Mouse (Mus musculus) megakaryocyte, embryonic 14.5 days (primary cell): ENCODE data around the gene Arhgap15. TPM values are rescaled to one million over a fixed set of nuclear protein-coding genes. Genes with fewer than 3 reads are reported as not detected.

Experiments
- H3K27me3 ChIP-seq: replicated peaks from 2 replicates; pipeline ENCODE3; 2012; ENCODE audit warnings: inconsistent platforms
- H3K36me3 ChIP-seq: replicated peaks from 2 replicates; pipeline ENCODE3; 2012; ENCODE audit warnings: low read length, inconsistent platforms, mixed read lengths
- H3K4me1 ChIP-seq: 2 replicates; pipeline ENCODE4 v1.6.1; 2012; ENCODE audit warnings: inconsistent platforms
- H3K4me3 ChIP-seq: replicated peaks from 2 replicates; pipeline ENCODE3; 2012; ENCODE audit warnings: moderate library complexity, mild to moderate bottlenecking, inconsistent platforms
- H3K9me3 ChIP-seq: 2 replicates; pipeline ENCODE4 v1.6.1; 2012; ENCODE audit warnings: inconsistent platforms
- FLI1 ChIP-seq: IDR thresholded peaks from 2 replicates; pipeline ENCODE4 v1.6.1; 2012; ENCODE audit warnings: low read length, inconsistent platforms, mixed read lengths
- GATA1 ChIP-seq: IDR thresholded peaks from 3 replicates; pipeline ENCODE4 v1.6.1; 2012; ENCODE audit warnings: mixed read lengths, low read length, inconsistent platforms, borderline replicate concordance
- polyA plus RNA-seq: library from polyadenylated mRNA; stranded (reverse); fragments of >175 nt; gene quantifications from 2 replicates; pipeline ENCODE4 v1.2.3, GENCODE M21; 2012; ENCODE audit warnings: low replicate concordance; ENCODE audit not compliant: insufficient read depth

The Arhgap15 gene
- polyA plus RNA-seq, 1 experiment: 0.25 TPM

GRCm38 (mm10) chr2:44123246-44123645, 374.6 kb downstream of the Arhgap15 start:
- H3K4me3 ChIP-seq: no peak overlapping the region
- TF ChIP-seq FLI1: no peak
- TF ChIP-seq GATA1: no peak
- H3K4me1 ChIP-seq: no peaks in the 10 kb centered on the region
- no peaks in the 10 kb centered on the region for H3K9me3 ChIP-seq
- H3K36me3 ChIP-seq: no peaks in the 10 kb centered on the region
- no peaks in the 10 kb centered on the region for H3K27me3 ChIP-seq

GRCm38 (mm10) chr2:44124093-44124492, 375.5 kb downstream of the Arhgap15 start:
- Histone ChIP-seq H3K9me3 (no peaks in the 10 kb centered on the region), H3K27me3 (no peaks in the 10 kb centered on the region), H3K36me3 (no peaks in the 10 kb centered on the region), H3K4me3 (no peak overlapping the region), H3K4me1 (no peaks in the 10 kb centered on the region)
- no peak for TF ChIP-seq FLI1
- no peak for TF ChIP-seq GATA1

- TF ChIP-seq GATA1 (no peak), FLI1 (no peak)
- H3K9me3 ChIP-seq: no peaks in the 10 kb centered on the region
- H3K4me1 ChIP-seq: no peaks in the 10 kb centered on the region
- no peaks in the 10 kb centered on the region for H3K27me3 ChIP-seq
- no peak overlapping the region for H3K4me3 ChIP-seq
- H3K36me3 ChIP-seq: no peaks in the 10 kb centered on the region
Measured at GRCm38 (mm10) chr2:44124683-44125082, 376.1 kb downstream of the Arhgap15 start.

- Histone ChIP-seq H3K4me3 (no peak overlapping the region), H3K36me3 (no peaks in the 10 kb centered on the region), H3K27me3 (no peaks in the 10 kb centered on the region), H3K4me1 (no peaks in the 10 kb centered on the region), H3K9me3 (no peaks in the 10 kb centered on the region)
- no peak for TF ChIP-seq GATA1
- TF ChIP-seq FLI1: no peak
Measured at GRCm38 (mm10) chr2:44126044-44126695, 377.5 kb downstream of the Arhgap15 start.

GRCm38 (mm10) chr2:44129533-44129932, 380.9 kb downstream of the Arhgap15 start:
- TF ChIP-seq GATA1: no peak
- no peaks in the 10 kb centered on the region for H3K4me1 ChIP-seq
- H3K27me3 ChIP-seq: no peaks in the 10 kb centered on the region
- no peaks in the 10 kb centered on the region for H3K9me3 ChIP-seq
- H3K36me3 ChIP-seq: no peaks in the 10 kb centered on the region
- H3K4me3 ChIP-seq: no peak overlapping the region

DNA sequence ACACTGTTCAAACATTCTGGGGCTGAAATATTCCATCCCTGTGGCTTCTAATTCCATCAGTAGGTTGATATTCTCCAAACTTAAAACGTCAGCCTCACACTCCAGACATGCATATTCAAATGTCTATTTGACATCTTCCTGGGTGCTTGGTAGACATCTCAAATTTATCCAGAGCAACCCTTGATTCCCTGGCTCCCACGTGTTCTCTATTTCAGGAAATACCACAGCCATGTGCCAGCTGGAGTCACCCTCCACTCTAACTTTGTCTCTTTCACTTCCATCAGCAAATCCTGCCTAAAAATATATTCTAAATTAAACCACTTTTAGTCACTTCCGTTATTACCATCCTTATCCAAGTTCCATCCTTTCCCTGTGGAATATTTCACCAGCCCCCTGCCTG, 382.6 kb downstream of the Arhgap15 start:
- TF ChIP-seq GATA1 (no peak), FLI1 (no peak)

DNA sequence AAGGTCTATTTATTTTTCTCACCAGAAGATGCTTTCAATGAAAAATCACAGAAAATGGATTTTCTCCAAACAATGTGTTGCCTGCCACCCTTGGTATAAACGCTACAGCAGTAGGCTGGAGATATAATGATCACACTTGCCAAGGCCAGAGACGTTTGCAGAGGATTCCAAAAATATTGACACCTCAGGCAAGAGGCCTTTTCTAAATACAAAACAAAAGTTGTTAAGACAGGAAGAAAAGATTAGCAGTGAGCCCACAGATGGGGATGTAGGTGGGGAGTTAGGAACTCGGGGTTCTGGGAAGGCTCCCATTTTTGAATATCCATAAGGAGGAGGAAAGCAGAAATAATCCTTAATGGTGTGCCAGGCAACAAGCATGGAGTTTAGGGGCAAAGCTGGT, 386.2 kb downstream of the Arhgap15 start:
- H3K4me1 ChIP-seq: no peaks in the 10 kb centered on the region
- no peak for TF ChIP-seq FLI1
- TF ChIP-seq GATA1: no peak
- H3K27me3 ChIP-seq: no peaks in the 10 kb centered on the region
- no peaks in the 10 kb centered on the region for H3K9me3 ChIP-seq
- no peaks in the 10 kb centered on the region for H3K36me3 ChIP-seq
- H3K4me3 ChIP-seq: no peak overlapping the region

More for the DNA sequence above, 382.6 kb downstream of the Arhgap15 start:
- Histone ChIP-seq H3K4me1 (no peaks in the 10 kb centered on the region), H3K9me3 (no peaks in the 10 kb centered on the region), H3K36me3 (no peaks in the 10 kb centered on the region), H3K4me3 (no peak overlapping the region), H3K27me3 (no peaks in the 10 kb centered on the region)

GRCm38 (mm10) chr2:44140455-44140854, 391.8 kb downstream of the Arhgap15 start:
- no peaks in the 10 kb centered on the region for H3K9me3 ChIP-seq
- H3K36me3 ChIP-seq: no peaks in the 10 kb centered on the region
- TF ChIP-seq FLI1 (no peak), GATA1 (no peak)
- no peak overlapping the region for H3K4me3 ChIP-seq
- H3K27me3 ChIP-seq: no peaks in the 10 kb centered on the region
- no peaks in the 10 kb centered on the region for H3K4me1 ChIP-seq

DNA sequence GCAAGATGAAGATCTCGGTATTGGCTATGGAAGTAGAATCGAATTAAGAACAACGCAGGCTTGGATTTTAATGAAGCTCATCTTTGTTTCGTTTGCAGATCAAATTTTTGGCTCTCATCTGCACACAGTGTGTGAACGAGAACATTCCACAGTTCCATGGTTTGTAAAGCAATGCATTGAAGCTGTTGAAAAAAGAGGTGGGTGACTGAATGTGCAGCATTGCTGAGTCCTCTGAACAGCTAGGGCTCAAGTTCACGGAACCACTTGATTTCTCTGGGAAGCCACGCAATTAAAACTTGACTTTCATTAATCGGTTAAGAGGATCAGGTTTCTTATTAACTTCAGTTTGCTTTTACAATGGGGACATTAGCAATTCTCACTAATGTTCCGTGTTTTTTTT, 393.5 kb downstream of the Arhgap15 start:
- TF ChIP-seq FLI1 (no peak), GATA1 (no peak)
- H3K4me1 ChIP-seq: no peaks in the 10 kb centered on the region
- no peaks in the 10 kb centered on the region for H3K36me3 ChIP-seq
- no peaks in the 10 kb centered on the region for H3K9me3 ChIP-seq
- H3K27me3 ChIP-seq: no peaks in the 10 kb centered on the region
- H3K4me3 ChIP-seq: no peak overlapping the region

GRCm38 (mm10) chr2:44142611-44143010, 394.0 kb downstream of the Arhgap15 start:
- no peaks in the 10 kb centered on the region for H3K4me1 ChIP-seq
- TF ChIP-seq FLI1: no peak
- TF ChIP-seq GATA1: no peak
- no peaks in the 10 kb centered on the region for H3K9me3 ChIP-seq
- no peaks in the 10 kb centered on the region for H3K36me3 ChIP-seq
- H3K27me3 ChIP-seq: no peaks in the 10 kb centered on the region
- H3K4me3 ChIP-seq: no peak overlapping the region

DNA sequence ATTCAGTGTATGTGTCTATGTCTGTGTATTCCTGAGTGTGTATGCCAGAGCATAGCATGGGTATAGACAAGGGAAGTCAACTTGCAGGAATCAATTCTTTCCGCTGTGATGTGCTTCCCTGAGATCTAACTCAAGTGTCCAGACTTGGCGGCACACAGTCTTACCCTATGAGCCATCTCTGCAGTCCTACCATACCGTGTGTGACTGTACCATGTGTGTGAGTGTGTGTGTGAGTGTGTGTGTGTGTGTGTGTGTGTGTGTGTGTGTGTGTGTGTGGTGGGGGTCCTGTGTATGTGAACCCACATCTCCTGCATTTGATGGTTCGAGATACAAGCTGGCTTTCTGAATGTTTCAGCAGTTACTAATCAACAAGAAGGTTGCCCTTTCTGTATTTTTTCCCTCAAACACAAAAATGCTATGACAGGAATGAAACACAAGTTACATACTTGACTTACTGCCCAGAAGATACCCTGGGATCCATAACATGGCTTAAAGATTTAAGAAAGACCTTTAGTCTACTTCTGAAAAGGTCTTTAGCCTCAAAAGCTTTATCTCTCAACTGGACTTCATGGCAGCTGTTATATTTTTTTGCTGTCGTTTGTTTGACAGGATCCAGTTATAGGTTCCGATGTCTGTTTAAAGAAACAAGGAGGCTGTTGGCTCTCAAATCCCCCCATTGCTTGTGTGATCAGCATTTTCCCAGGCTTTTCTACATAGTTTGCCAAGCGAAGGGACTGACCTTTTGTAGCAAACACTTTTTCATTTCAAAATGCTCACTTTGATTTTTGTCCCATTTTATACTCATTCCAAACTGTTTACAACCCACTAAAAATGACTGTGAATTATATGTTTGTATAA, 397.7 kb downstream of the Arhgap15 start:
- 0 out of 2 replicates have a peak, but pooled peaks cover 2% of the 10 kb centered on the region for H3K4me1 ChIP-seq
- no peaks in the 10 kb centered on the region for H3K36me3 ChIP-seq
- TF ChIP-seq FLI1 (no peak), GATA1 (no peak)
- no peaks in the 10 kb centered on the region for H3K9me3 ChIP-seq
- no peak overlapping the region for H3K4me3 ChIP-seq
- H3K27me3 ChIP-seq: no peaks in the 10 kb centered on the region
